Mouse (Mus musculus) left cerebral cortex, postnatal 36 days (tissue): ENCODE data around the gene Glp1r. TPM values are rescaled to one million over a fixed set of nuclear protein-coding genes. Genes with fewer than 3 reads are reported as not detected.

Experiments used
- DNase-seq, 2 experiments: peaks; one replicate each; pipeline ENCODE4 v3.0.0; 2021 to 2022; ENCODE audit warnings: low spot score in 2 of 2, mixed read lengths in 1 of 2
- intact Hi-C: fragments of 180-260 bp; cut with DNase I; formaldehyde crosslinking; loops from one replicate; pipeline ENCODE4 v1.15.1; 2025
- total RNA-seq, 2 experiments: library from RNA; stranded (reverse); gene quantifications; 2 replicates each; pipeline ENCODE4 v1.2.3; 2021

The Glp1r gene
- total RNA-seq = 1 to 10 TPM in 1 of 2 experiments, under 1 TPM in 1; 0.42 to 1.1 TPM

GRCm38 (mm10) chr17:30901627-30902026, at the start of gene Glp1r:
Glp1r (plus strand) TSS chr17:30901817.
- intact Hi-C loops = no loop called here
- DNase-seq = no peak

DNA sequence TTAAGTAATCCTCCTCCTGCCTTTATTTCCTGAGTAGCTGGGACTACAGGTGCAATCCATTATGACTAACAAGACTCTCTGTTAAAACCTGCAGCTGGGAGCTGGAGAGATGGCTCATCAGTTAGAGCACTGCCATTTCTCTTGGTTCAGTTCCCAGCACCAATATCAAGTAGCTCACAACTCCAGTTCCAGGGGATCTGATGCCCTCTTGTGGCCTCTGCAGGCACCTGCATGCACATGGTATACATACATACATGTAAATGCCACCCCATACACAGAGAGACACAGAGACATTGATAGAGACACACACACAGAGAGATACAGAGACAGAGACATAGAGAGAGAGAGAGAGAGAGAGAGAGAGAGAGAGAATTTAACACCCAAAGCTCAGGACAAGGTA, 49.3 kb upstream of the Glp1r start:
- no peak for DNase-seq
- intact Hi-C loops = no loop called here

DNA sequence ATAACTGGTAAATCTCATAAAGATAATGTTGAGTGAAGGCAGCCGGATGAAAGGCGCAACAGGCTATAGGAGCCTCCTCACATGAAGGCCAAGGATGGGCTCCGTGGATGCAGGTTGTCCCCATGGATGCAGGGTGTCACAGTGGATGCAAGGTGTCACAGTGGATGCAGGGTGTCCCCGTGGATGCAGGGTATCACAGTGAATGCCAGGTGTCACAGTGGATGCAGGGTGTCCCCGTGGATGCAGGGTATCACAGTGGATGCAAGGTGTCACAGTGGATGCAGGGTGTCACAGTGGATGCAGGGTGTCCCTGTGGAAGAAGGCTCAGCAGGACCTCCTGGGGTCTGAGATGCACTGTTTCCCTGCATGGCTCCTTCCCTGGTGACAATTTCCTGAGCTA, 44.3 kb upstream of the Glp1r start:
- no peak for DNase-seq
- intact Hi-C loops = no loop called here

GRCm38 (mm10) chr17:30858586-30859259, 42.9 kb upstream of the Glp1r start:
- intact Hi-C loops = no loop called here
- DNase-seq = no peak

DNA sequence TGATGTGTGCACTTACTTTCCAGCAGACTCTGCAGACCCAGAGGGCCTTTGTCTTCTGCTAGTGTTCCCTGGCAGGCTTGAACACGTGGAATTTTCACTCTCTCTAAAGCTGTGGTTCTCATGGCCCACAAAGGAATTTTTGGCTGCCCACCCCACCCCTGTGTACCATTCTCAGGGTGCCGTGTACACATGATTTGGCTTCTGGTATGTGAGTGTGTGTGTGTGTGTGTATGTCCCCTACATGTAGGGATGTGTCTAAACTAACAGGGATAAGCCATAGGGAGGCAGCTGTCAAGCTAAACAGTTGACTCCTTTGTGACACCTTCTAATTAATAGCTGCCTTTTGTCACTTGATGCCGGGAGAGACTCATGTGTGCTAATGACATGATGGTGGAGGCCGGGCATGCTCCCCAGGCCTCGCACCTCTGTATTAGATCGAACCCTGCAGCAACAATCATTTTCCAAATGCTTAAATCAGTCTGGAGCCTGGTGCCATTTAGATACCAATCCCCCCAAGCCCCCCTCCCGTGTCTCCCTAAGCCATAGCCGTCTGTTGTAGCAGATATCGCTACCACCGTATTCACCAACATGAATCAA, 41.5 kb upstream of the Glp1r start:
- intact Hi-C loops = no loop called here
- no peak for DNase-seq

DNA sequence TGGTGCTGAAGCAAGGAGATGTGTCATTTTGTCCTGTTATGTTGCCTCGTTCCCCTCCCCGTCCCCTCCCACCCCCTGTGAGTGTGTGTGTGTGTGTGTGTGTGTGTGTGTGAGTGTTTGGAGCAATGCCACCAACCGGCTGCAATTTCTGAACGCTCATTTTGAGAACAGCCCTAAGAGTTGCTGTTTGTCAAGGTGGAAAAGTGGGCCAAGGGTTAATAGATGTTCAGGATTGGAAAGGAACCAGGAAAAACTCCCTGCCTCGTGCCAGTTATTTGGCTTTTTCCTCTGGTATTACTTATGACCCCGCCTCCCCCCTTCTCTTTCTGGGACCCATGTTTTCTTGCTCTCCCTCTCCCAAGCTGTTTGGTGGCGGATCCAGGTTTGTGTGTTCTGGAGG, 41.0 kb upstream of the Glp1r start:
- intact Hi-C loops = no loop called here
- DNase-seq = no peak

GRCm38 (mm10) chr17:30866281-30866680, 35.3 kb upstream of the Glp1r start:
- intact Hi-C loops = no loop called here
- no peak for DNase-seq

- no peak for DNase-seq
- intact Hi-C loops = no loop called here
Measured at GRCm38 (mm10) chr17:30866966-30867365, 34.7 kb upstream of the Glp1r start.

GRCm38 (mm10) chr17:30871040-30871439, 30.6 kb upstream of the Glp1r start:
- DNase-seq = no peak
- intact Hi-C loops = no loop called here

- no peak for DNase-seq
- intact Hi-C loops = no loop called here
Measured at GRCm38 (mm10) chr17:30874276-30874675, 27.3 kb upstream of the Glp1r start.

DNA sequence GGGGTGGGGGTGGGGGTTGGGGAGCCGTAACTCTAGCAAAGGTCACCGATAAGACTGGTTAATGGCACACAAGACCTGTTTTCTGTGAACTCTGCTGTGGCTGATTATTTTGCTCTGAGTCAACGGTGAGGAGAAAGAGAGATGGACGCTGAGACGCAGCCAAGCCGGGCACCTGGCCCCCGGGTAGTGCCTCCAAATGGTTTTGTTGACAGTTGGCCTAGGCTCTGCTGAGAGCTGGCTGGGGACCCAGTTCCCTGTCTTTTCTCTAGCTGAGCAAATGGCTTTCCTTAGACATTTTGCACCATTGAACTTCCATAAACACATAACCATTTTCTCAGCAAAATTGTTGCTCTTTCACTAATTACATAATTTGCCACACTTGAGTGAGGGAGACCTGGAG, 24.2 kb upstream of the Glp1r start:
- no peak for DNase-seq
- intact Hi-C loops = no loop called here

DNA sequence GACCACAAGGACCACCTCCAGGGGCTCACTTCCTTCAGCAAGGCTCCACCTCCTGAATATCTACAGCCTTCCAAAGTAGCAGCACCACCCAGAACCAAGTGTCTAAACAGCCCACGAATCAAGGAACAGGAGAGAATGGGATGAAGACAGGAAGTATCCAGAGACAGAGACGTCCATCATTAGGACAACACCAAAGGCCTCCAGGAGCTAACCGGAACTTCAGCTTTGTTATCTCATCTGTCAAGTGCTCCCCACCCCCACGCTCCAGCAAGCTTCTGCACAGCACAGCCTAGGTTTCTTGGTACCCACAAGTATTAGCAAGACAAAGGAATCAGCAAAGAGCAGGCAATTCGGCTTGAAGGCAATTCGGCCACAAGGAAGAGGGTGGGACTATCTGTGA, 23.0 kb upstream of the Glp1r start:
- intact Hi-C loops = no loop called here

DNA sequence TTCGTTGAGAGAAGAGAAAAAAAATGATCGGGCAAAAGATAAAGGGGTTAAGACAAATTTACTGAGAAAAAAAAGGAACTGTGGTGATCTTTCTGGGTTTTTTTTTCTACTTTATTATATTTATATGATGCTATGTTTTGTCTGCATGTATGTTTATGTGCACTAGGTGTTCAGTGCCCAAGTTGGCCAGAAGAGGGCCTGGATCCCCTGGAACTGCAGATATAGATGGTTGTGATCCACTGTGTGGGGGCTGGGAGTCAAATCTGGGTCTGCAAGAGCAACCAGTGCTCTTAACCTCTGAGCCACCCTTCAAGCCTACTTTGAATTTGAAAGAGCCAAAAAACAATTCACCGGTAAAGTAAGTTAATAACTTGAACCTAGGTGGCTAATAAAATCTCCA, 21.2 kb upstream of the Glp1r start:
- DNase-seq = no peak
- intact Hi-C loops = no loop called here

More for the DNA sequence above, 23.0 kb upstream of the Glp1r start:
- no peak for DNase-seq

DNA sequence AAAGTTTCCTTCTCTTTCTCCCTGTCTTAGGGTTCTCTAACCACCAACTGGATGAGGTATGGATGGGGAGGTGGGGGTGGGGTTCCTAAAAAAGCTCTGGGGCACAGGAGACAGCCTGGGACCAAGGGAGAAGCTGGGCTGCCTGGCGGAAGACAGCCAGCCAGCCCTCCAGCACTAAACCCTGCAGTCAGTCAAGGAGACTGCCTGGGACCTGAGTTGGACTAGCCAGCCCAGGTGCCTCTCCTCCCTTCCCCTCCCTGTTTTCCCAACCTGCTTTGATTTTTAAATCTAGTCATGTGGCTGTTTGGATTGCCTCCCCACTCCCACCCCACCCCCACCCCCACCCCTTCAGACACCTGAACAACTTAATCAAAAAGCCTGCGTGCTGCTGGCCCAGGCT, 20.6 kb upstream of the Glp1r start:
- DNase-seq = no peak
- intact Hi-C loops = no loop called here

GRCm38 (mm10) chr17:30882206-30882605, 19.4 kb upstream of the Glp1r start:
- intact Hi-C loops = no loop called here
- no peak for DNase-seq

DNA sequence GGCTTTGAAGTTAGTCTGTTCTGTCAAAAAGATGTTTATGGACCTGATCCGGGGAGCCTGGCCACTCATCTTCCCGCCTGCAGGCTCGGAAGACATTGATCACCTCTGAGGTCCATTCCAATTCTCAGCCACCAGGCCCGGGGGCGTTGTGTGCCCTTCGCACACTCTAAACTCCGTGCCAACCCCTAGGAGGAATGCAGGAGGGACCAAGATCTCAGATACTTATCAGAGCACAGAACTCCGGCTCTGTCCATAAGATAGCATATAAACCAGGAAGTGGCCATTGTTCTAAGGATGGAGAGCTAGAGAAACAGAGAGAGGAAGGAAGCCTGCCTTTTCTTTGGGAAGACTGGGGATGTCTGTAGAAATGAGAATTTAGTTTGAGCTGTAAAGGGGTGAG, 18.1 kb upstream of the Glp1r start:
- DNase-seq = no peak
- intact Hi-C loops = no loop called here

DNA sequence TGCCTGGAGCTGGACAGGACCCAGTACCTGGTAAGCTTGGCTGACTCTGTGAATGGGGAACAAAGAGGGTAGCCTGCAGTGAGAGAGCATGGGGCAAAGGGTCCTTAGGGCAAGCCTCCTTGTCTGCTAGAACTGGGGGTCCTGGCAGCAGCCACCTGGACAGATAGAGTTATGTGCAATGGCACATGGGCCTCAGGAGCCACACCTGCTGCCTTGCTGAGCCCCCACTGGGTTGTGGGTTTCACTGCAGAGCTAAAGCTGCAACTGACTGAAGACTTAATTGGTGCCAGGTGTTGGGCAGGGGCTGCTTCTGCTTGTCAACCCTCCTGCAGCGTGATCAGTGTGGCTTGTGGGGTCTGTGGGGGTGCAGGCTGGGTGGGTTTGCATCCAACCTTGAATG, 9.5 kb upstream of the Glp1r start:
- intact Hi-C loops = no loop called here
- no peak for DNase-seq

- intact Hi-C loops = no loop called here
- DNase-seq = no peak
Measured at GRCm38 (mm10) chr17:30892730-30893129, 8.9 kb upstream of the Glp1r start.

DNA sequence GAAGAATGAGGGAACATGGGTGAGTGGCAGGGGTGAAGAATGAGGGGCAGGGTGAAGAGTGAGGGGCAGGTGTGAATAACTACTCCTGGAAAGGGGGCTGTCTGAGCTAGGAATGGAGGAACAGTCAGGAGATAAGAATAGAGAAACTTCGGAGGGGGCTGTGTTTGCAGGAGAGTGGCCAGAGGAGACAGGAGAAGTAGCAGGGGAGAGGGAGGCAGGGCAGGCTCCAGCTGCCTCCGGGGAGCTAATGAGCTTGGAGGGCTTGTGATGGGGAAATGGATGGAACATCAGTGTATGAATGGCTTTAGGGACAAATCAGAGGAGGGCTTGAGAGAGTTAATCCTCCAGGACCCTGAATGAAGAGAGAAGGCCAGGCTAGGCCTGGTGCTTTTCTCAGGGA, 4.5 kb upstream of the Glp1r start:
- no peak for DNase-seq
- intact Hi-C loops = no loop called here

- intact Hi-C loops = no loop called here
- no peak for DNase-seq
Measured at GRCm38 (mm10) chr17:30904096-30904495, 2.5 kb downstream of the Glp1r start.

- DNase-seq = no peak
- intact Hi-C loops = no loop called here
Measured at GRCm38 (mm10) chr17:30907577-30907976, 6.0 kb downstream of the Glp1r start.
